Mouse (Mus musculus): ENCODE measurements at regions not wholly inside any gene's neighbourhood (a gene's known extent, or its start where the extent isn't known, plus 50 kb on each side); places are given as distances from the start of the nearest gene placed in this dataset.

DNA sequence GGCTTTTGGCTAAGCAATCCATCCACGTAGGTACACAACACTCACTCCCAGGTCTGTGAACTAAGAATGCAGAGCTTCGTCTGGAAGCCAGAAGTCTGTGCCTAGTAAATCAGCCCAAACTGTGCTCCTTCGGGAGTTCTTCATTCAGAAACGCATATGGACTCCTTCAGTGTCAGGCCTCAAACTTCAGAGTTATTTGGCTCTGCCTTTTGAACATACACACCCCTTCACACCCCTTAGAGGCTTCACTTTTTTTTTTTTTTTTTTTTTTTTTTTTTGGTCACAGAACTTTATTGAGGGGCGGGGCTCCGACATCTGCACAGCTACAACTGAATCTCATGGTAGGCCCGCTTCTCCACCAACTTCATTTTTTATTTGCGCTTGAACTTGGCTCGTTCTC, 120.1 kb upstream of the Gm37988 start:
- H3K27me3 ChIP-seq: peaks cover 6% of the 10 kb centered on the region
- H3K4me3 ChIP-seq: no peak overlapping the region
- H3K27ac ChIP-seq: no peak overlapping the region
- no peaks in the 10 kb centered on the region for H3K4me1 ChIP-seq
- ATAC-seq (ENCODE audit: insufficient number of reproducible peaks, insufficient read depth, low FRiP score, low TSS enrichment, low read depth): no peak
- no peak overlapping the region for H3K4me2 ChIP-seq
- WGBS: 80% methylated on average over 9 of the region's 9 CpGs
- H3K36me3 ChIP-seq: no peaks in the 10 kb centered on the region
- H3K9me3 ChIP-seq: no peaks in the 10 kb centered on the region
- H3K9ac ChIP-seq: no peak overlapping the region

DNA sequence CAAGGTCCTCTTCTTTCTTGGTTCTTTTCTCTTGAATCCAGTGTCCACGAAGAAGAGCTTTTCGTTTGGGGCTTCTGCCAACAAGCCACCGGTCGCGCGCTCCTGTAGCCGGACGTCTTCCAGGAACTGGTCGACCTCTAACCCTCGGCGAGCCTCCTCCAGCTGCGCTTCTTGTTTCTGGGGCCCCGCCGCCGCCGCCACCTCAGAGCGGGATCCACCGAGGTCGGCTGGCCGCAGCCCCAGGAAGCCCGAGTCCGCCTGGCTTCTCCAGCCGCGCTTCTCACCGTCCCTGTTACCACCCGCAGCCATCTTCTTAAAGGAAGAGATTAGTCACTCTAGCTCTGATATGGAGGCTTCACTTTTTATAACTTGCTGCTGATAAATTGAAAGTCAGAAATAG, 118.6 kb upstream of the Gm37988 start:
- Histone ChIP-seq H3K4me3 (peak overlapping the region; percentile 25; the same call in 1 of the 2 replicates), H3K4me1 (no peaks in the 10 kb centered on the region), H3K4me2 (peak overlapping the region; percentile 52), H3K9me3 (no peaks in the 10 kb centered on the region), H3K27me3 (peaks cover 6% of the 10 kb centered on the region), H3K9ac (no peak overlapping the region), H3K27ac (no peak overlapping the region), H3K36me3 (no peaks in the 10 kb centered on the region)
- WGBS: 17% methylated on average over 26 of the region's 26 CpGs
- ATAC-seq (ENCODE audit: insufficient number of reproducible peaks, insufficient read depth, low FRiP score, low TSS enrichment, low read depth): no peak

DNA sequence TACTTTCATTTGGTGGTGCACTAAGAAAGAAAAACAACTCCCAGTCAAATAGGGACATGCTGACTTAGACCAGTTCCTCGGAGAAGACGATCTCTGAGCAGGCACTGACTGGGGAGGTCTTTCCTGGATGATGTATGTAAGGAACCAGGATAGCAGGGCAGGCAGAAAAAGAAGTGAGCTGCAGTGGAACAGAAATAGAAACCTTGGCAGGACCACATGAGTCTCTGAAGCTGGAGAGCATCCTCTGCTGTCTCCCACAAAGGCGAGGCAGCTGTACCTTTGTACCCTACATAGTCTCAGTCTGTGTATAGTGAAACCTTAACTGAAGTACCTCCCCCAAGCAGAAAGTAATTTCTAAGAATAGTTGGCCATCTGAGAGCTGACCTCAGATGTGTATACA, 104.4 kb upstream of the Gm37988 start:
- H3K36me3 ChIP-seq: no peaks in the 10 kb centered on the region
- 89% methylated on average over 3 of the region's 3 CpGs for WGBS
- H3K27ac ChIP-seq: no peak overlapping the region

DNA sequence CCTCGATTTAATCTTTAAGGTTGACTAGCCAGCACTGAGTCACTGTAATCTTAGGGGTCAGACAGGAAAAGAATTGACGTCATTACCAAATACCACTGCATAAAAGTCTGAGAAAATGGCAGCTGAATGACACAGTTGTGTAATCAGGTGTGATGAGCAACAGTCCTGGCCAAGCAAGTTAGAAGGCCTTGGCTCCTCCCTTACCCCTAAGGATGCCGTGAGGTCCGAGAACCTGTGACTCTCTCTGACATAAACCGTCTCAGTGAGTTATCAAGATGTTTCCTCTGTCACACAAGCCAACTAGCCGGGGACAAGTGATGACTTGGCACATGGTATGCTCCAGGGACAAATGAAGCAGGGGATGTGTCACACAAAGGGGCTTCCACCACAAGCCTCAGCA, 101.5 kb upstream of the Gm37988 start:
- Histone ChIP-seq H3K27ac (no peak overlapping the region), H3K27me3 (no peaks in the 10 kb centered on the region), H3K4me2 (no peak overlapping the region), H3K4me1 (no peaks in the 10 kb centered on the region), H3K36me3 (no peaks in the 10 kb centered on the region), H3K4me3 (no peak overlapping the region), H3K9ac (no peak overlapping the region), H3K9me3 (no peaks in the 10 kb centered on the region)
- no peak for ATAC-seq (ENCODE audit: insufficient number of reproducible peaks, insufficient read depth, low FRiP score, low TSS enrichment, low read depth)
- WGBS: 77% methylated on average over 6 of the region's 6 CpGs

More for the DNA sequence above, 104.4 kb upstream of the Gm37988 start:
- Histone ChIP-seq H3K9ac (no peak overlapping the region), H3K9me3 (no peaks in the 10 kb centered on the region), H3K4me2 (no peak overlapping the region), H3K27me3 (no peaks in the 10 kb centered on the region), H3K4me3 (no peak overlapping the region), H3K4me1 (no peaks in the 10 kb centered on the region)
- ATAC-seq (ENCODE audit: insufficient number of reproducible peaks, insufficient read depth, low FRiP score, low TSS enrichment, low read depth): no peak

DNA sequence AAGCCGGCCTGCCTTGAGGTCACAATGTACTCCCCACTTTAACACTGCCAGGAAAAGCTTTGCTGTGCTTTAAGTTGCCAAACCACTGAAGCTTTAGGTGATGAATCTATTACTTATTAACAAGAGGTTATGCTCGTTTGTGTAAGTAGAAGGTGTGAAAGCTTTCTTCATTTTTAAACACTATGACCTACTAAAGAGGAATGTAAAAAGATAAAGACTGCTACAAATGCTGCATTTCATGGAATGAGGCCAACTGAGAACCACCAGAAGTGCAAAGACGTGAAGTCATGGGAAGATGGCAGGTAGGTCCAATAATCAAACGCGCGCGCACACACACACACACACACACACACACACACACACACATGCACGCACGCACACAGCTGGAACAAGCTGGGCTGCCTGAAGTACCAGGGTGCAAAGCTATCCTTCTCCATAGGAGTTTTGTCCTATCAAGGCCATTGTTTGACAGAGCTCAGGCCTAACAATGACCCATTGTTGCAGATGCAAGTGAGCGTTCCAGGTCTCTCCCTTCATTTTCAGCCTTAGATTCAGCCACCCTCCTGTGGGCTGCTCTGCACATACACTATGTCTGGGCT, 85.3 kb upstream of the Gm37988 start:
- ATAC-seq (ENCODE audit: insufficient number of reproducible peaks, insufficient read depth, low FRiP score, low TSS enrichment, low read depth): no peak
- H3K36me3 ChIP-seq: no peaks in the 10 kb centered on the region
- no peaks in the 10 kb centered on the region for H3K27me3 ChIP-seq
- no peak overlapping the region for H3K4me3 ChIP-seq
- no peaks in the 10 kb centered on the region for H3K4me1 ChIP-seq
- WGBS: 85% methylated on average over 10 of the region's 10 CpGs
- no peak overlapping the region for H3K27ac ChIP-seq
- no peaks in the 10 kb centered on the region for H3K9me3 ChIP-seq
- H3K9ac ChIP-seq: no peak overlapping the region
- H3K4me2 ChIP-seq: no peak overlapping the region
